Mouse (Mus musculus) kidney, postnatal 4 days (tissue): ENCODE measurements around the gene Ap5b1.

Experiments used
- DNase-seq, 2 experiments: peaks; one replicate each; pipeline ENCODE4 v3.0.0; 2021; ENCODE audit warnings: mixed read lengths in 2 of 2

The Ap5b1 gene

DNA sequence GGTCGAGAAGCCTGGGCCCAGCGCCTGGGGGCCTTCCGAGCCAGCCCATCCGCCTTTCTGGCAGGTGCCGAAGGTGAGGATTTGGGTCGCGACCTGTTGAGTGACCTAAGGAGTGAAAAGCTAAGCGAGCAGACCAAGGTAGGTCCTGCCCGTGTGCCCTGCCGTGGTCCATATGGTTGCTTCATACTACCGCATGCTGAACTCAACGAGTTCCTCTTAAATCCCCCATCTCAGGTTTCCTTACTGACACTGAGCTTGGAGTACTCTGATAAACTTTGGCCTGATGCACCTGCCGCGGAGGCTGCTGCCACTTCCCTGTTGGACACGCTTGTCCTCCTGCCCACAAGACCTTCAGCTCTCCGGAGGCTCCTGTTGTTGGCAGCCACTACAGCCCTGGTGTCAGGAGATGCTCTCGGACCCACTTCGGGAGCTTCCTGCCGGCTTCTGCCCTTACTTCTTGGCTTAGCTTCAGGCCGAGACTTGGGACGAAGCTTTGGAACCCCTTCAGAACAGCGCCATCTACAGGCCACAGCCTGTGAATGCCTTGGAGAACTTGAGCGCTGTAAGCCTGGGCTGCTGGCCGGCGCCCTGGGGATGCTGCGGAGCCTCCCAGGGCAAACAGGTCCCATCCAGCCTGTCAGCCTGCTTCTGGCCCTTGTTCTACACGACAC, 780 bp downstream of the Ap5b1 start:
- peak; percentile 88 to 92 for DNase-seq

DNA sequence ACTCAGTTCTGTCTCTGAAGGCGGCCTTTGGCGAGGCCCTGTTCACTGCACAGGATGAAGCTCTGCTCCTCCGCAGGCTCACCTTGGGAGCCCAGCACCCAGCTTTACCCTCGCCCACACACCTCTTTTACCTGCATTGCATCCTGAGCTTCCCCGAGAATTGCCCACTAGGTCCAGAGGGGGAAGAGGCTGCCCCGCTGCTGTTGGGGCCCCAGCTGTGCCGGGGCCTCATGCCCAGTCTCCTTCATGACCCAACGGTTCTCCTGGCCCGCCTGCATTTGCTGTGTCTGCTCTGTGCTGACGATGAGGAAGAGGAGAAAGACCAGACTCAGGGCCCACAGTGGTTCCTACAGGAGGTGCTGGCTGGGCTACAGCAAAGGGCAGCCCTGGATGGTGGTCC, 1.7 kb downstream of the Ap5b1 start:
- no peak for DNase-seq

DNA sequence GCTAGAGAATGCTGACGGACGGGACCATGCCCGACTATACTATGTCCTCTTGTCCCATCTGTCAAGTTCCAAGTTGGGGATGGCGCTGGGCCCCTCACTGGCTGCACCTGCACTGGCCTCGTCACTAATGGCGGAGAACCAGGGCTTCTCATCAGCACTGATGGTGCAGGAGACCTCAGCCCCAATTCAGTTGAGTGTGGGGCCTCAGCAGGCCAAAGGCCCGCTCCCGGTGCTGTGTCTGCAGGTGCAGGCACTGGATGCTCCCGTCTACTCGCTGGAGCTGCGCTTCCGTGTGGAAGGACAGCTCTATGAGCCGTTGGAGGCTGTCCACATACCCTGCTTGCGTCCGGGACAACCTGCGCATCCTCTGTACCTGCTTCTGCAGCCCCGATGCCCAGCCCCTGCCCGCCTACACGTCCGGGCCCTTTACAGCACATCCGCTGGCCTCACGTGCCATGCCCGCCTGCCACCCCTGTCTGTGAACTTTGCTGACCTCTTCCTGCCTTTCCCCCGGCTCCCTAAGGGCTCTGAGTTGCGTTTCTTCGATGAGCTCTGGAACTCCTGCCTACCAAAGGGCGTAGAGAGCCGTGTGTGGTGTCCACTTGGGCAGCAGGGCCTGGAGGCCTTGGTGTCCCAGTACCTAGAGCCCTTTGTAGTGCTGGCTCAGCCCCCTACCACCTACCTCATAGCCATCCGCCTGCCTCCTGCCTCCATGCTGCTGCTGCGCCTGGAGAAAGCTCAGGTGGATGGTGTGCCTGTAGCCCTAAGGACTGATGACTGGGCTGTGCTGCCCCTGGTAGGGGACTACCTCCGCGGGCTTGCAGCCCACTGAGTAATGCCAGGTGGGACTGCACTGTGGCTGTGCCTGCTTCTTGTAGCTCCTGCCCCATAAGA, 2.8 kb downstream of the Ap5b1 start:
- DNase-seq, result no peak

DNA sequence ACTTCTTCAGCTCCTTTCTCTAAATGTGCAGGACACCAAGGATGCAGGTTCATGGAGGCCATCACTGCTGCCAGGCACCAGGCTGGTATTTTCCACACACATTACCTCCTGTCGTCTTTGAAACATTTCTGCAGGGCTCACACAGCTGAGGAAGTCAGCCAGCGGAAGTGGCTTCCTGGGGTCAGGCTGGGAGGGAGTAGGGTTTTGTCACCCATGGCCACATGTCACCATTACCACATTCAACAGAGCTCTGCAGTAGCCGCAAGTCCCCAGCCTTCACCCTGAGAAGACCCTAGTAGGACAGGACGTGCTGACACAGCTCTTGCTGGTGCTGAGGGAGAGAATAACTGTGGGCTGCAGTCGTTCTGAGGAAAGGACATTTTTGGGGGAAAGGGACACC, 4.0 kb downstream of the Ap5b1 start:
- no peak for DNase-seq

DNA sequence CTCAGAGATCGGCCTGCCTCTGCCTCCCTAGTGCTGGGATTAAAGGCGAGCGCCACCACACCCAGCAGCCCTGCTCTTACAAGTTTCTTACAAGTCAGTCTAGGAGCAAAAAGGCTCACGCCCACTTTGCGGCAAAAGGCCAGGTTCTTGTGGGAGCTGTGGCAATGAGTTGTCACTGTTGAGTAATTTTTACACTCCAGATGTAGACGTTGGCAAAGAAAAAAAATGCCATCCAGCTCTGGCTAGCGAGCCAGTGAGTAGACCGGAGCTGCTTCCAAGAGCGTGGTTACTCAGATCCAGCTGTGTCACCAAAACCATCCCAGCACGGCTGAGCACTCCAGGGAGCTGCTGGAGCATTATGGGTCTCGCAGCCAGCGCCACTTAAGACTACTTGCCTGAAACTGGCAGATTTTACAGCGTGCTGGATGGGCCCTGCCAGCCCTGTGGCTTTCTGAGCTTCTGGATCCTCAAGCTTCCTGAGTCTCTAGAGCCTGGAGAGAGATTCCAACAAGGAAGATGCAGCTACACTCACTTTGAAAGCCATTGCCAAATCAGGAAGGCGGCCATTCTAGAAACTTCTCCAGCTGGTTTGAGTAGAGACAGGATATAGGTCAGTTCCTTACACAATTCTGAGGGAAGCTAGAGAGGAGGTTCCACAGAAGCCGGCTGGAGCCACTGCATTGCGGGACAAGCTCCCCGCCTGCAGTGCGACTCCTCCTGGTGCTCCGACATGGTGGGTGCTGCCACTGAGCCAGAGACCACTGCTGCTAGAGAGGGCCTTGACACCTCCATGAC, 4.7 kb downstream of the Ap5b1 start:
- DNase-seq, result peak in 1 of 2 experiments; percentile 42

DNA sequence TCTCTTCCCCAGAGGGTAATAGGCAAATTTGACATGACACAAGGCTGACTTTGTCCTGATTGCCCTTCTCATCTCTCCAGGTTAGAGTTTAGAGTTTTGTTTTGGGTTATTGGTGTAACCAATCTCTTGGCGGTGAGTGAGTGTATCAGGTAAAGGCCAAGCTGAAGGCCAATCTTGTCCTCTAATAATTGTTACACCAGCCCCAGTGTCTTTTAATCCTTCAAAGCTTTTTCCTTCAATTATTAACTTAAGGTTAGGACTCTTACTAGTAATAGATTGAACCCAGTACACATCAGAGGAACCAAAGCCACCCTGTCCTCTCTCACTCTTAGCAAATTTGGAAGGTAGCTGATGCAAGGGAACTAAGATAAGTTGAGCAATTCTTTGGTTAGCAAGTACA, 7.5 kb downstream of the Ap5b1 start:
- no peak for DNase-seq

DNA sequence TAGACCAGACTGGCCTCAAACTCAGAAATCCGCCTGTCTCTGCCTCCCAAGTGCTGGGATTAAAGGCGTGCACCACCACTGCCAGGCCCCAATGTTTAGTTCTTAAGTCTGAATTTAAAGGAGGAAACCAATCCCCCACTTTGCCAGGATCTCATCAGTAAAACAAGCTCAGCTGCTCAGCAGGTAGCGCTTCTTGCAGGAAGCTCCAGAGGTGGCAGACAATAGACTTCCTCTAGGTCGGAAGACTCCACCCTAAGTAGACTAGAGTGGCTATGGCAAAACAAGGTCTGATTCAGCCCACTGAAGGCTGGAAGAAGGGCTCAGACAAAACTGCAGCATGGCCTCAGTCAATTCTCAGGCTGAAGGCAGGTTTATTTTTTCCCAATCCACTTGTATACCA, 12.1 kb downstream of the Ap5b1 start:
- no peak for DNase-seq

DNA sequence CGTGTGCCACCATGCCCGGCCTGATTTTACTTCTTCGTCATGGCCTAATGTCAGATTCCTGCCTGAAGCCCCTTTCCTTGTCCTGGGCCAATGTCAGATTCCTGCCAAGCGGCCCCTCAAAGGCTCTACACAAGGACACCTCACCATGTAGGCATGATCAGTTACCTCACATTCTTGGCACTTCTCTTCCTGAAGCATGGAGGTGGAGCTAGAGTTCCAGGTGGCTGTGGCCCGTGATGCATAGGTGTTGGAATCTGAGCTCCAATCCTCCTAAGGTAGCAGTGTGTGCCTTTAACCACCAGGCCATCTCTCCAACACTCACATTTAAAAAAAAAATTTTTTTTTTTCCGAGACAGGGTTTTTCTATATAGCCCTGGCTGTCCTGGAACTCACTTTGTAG, 13.0 kb downstream of the Ap5b1 start:
- no peak for DNase-seq

DNA sequence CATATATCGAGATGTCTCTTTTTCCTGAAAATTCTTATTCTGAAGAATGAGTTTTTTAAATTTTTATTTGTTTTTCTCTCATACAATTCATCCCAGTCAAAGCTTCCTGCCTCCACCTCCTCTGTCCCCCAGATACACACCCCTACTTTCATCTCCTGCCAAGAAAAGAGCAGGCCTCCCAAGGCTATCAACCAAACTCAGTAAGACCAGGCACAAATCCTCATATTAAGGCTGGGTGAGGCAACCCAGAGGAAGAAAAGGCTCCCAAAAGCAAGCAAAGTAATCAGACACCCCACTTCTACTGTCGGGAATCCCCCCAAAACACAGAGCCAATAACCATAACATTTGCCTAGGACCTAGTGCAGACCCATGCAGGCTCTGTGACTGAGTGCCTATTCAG, 14.2 kb downstream of the Ap5b1 start:
- DNase-seq, result no peak

DNA sequence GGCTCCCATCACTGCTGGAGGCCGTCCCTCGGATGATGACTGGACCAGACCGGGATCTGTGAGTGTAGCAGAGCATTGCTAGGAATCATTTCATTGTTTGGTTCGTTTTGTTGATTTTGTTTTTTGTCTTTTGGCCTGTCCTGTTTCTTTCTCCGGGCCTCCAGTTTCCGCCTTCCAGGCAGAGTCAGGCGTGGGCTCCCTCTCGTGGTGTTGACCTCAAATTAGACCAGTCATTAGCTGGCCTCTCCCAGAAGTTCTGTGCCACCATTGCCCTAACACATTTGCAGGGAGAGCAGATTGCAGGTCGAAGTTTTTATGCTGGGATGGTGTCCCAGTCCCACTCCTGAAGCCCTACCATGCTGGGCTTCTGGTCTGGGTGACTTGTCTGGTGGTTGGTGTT, 21.3 kb downstream of the Ap5b1 start:
- DNase-seq, result peak in 1 of 2 experiments; percentile 39

DNA sequence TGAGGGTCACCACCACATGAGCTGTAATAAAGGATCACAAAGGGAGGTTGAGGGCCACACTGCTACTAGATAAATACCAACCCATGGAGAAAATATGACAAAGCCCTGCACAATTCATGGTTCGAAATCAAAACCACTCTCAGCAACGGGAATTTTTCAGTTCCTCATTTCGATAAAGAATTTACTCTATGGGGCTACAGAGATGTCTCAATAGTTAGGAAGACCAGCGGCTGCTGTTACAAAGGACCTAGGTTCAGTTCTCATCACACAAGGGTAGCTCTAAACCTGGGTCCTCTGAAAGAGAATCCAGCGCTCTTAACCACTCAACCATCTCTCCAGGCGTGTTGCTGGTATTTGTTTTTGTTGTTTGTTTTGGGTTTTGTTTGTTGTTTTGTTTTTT, 24.1 kb downstream of the Ap5b1 start:
- DNase-seq, result no peak

DNA sequence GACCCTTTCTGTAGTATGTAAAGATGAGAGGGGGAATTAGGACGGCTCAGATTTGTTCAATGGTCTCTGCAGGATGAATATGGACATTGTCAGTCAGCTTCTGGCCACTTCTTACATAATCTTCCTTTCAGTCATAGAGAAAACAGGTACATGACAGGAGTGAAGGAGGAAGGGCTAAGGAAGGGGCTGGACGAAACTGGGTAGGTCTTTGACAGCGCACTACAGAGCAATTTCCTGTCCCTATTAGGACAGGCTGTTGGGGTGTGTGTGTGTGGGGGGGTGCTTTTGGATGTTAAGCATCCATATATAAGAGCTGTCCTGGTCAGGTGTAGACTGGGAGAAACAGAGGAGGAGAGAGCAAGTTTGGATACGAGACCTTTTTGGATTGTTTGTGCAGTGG, 31.4 kb downstream of the Ap5b1 start:
- no peak for DNase-seq

DNA sequence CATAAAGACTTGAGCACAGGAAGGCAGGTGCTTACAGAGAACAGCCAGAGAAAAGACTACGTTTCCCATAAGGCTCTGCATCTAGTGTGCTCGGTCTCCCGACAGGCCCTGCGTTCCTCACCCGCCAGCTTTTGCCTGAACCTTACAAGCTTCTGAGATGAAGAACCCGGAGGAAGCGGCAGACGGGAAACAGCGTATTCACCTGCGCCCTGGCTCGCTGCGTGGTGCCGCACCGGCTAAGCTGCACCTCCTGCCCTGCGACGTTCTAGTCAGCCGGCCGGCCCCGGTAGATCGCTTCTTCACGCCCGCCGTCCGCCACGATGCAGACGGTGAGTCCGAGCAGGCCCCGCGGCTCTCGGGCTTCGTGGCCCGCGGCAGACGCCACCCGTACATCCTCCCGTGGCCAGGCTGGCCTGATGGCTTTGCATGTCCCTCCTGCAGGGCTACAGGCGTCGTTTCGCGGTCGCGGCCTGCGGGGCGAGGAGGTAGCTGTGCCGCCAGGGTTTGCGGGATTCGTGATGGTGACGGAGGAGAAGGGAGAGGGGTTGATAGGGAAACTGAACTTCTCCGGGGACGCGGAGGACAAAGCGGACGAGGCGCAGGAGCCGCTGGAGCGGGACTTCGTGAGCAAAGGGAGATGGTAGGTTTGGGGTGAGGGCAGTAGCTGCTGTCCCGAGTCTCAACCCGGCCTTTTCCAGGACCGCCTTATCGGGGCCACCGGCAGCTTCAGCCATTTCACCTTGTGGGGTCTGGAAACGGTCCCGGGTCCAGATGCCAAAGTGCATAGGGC, 34.1 kb downstream of the Ap5b1 start, which contains the start of gene Rnaseh2c:
Gene Rnaseh2c, plus strand, starts transcription at position 122 of the 790 bp plus-strand sequence.
- peak; percentile 77 to 86 for DNase-seq

DNA sequence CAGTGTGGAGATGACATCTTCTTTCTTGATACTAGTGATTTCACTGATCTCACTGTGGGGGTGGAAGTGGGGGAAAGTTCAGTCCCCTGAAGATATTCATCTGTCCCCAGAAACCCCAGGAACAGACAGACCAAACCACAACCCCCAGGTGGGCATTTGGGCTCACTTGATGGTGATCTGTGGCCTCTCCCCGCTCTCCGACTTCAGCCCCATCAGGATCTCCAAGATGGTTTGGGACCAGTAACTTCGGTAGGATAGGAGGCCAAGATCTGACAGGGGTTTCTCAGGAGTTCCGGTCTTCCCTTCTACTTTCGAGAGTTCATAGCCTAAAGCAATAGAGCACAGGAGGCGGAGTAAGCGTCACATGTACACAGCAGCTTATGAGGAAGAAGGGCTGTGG, 35.8 kb downstream of the Ap5b1 start:
- no peak for DNase-seq

DNA sequence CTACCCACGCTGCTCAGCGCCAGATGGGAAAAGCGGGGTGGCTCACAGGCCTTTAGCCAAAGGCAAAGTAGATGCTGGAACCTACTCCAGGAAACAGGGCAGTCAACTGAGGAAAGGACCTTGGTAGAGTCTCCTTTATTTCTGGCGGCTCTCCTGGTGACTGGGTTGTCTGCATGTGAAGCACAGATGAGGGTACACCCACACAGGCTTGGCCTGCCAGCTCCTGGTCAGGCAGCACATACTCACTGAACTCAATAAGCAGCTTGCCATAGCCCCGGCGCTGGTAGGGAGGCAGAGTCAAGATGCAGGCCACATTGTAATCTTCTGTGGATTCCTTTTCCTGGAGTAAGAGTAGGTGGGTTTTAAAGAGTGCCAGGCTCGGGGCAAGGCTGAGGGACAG, 37.3 kb downstream of the Ap5b1 start:
- no peak for DNase-seq

DNA sequence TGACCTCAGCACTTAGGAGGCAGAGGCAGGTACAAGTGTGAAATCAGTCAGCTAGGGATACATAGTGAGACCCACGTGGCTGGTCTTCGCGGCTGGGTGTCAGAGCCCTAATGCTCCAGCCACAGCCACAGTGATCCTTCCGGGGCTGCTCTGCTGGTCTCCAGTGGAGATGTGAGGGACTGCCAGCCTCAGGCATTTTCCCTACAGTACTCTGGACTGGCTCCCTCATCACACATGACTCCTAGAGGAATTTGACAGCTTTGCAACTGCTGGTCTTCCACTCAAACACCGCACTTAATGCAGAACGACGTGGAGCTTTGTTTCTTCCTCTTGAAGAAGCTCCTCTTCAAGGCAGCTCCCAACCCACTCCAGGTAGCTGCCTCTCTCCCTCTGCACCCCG, 38.4 kb downstream of the Ap5b1 start:
- DNase-seq, result peak in 1 of 2 experiments; percentile 46

DNA sequence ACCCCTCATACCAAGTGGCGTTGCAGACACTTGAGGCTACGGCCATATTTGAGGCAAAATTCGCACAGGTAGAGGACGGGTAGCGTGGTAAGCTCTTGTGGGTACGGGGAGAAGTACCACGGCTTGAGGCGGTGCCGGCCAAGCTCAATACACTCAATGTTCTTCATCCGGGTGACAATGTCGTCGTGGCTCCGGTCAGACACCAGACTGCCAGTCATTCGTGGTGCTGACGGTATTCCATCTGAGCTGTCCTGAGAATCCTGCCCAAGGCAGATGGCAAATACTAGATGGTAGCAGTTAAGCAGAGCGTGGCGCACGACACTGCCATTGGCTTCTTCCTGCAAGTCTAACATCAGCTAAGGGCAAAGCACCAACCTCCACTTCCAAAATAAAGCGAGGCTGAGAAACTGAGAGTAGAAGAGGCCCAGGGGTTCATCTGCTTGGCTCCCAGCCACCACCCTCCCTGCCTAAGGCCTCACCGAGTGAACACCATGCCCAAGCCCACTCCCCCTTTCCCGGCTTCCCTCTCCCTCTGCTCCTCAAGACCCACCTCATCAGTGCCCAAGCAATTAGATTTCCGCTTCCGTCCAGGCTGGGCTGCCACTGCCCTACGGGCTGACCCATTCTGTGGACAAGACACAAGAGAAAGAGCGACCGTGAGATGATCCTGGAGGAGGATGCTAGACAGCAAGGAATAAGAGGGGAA, 40.0 kb downstream of the Ap5b1 start:
- no peak for DNase-seq

DNA sequence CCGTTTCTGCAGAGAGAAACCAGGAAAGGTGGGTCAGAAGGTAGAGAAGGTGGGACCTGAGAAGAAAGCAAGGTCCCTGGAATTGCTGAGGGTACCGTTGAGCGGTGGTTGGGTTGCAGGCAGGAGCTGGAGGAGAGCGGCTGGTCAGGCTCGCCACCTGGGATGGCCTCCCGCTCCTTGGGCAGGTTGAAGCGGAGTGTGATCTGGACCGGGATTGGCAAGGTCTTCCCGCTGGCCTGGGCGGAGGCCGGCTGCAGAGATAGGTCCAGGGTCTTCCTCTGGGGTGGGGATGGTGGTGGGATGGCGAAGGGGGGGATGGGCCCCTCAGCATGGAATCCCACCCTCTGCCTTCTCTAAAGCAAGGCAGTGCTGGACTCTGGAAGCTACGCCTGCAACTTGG, 40.9 kb downstream of the Ap5b1 start:
- no peak for DNase-seq

DNA sequence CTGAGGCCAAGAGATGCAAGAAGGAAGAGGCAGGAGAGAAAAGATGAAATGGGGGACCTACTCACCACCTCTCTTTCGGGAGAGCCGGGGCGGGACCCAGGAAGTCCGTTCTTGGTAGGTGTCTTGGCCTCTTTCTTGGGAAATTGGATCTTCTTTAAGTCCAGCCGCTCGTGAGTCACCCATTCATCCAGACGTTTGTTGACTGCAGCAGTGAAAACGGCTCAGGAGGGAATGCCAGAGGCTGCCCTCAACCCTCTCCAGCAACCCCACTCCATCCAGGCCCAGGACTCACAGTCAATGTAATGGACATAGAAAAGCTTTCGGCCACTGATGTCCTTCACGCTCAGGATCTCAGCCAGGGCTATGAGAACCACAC, 41.3 kb downstream of the Ap5b1 start:
- DNase-seq, result no peak

DNA sequence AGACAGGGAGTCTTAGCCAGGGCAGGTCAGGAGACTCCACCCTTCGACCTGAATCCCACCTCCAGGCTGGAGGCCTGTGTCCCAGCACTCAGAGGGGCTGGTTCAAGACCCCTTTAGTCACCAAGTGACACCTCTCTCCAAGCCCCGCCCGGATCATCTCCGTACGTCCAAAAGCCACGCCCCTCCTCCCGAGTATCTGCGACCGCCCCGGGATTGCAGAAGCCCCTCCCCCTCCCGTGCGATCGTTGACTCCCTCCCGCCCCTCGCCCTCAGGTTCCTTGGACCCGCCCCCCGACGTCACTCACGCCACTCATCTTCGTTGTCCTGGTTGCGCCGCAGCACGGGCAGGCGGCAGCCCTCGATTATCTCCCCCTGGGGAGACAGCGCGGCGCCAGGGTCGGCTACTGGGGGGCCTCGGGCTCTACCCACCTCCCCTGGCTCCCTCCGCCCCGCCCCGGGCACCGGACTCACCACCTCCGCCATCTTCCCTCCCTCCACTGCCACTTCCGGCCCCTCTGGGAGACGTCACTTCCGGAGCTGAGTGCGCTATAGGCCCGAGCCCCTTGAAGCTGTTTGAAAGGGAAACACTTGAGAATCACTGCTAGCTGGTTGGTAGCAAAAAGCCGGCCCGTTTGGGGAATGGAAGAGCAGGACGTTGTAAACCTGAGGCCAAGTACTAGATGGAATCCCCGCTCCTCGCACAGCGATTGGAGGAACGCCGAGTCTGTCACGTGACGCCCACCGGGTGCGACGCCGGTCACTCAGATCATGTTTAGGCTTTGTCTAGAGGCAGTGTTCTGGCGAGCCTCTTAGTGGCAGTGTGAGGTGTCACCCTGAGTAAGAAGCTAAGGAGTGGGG, 42.0 kb downstream of the Ap5b1 start, which contains the start of gene Kat5:
Gene Kat5, minus strand, starts transcription at position 691 of the 858 bp plus-strand sequence.
- DNase-seq, result peak; percentile 95 to 96

DNA sequence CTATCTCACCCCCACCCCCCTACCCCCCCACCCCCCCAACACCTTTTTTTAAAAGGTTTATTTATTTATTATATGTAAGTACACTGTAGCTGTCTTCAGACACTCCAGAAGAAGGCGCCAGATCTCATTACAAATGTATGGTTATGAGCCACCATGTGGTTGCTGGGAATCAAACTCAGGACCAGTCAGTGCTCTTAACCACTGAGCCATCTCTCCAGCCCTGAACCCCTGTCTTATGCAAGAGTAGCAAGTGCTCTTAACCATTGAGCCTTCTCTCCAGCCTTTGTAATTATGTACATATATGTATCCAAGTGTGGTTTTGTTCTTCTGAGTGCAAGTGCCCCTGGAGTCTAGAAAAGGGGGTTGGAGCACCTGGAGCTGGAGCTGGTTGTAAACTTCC, 44.1 kb downstream of the Ap5b1 start:
- peak in 1 of 2 experiments; percentile 15 for DNase-seq
